Mouse (Mus musculus) forebrain, embryonic 14.5 days (tissue): ENCODE measurements at regions not wholly inside any gene's neighbourhood (a gene's known extent, or its start where the extent isn't known, plus 50 kb on each side); places are given as distances from the start of the nearest gene placed in this dataset.

ENCODE experiments used
- ATAC-seq: fragments of 200-750 bp; cut with Nextera tagmentation; 2 replicates; pipeline ENCODE4 v1.8.0; 2017; ENCODE audit warnings: mild to moderate bottlenecking, moderate library complexity
- DNase-seq: peaks from one replicate; pipeline ENCODE4 v3.0.0-alpha.2; 2015; ENCODE audit warnings: low spot score
- H3K27ac ChIP-seq: fragments of 300-500 bp; sonication (generic); 2 replicates; pipeline ENCODE4 v1.5.1; 2014; ENCODE audit warnings: low read depth, mild to moderate bottlenecking, control low read depth, low read length, moderate library complexity
- H3K27me3 ChIP-seq: fragments of 300-500 bp; sonication (generic); replicated peaks from 2 replicates; pipeline ENCODE4 v1.6.1; 2014; ENCODE audit warnings: low read length, control low read depth, mixed read lengths; ENCODE audit not compliant: control insufficient read depth, insufficient read depth
- H3K36me3 ChIP-seq: fragments of 300-500 bp; sonication (generic); 2 replicates; pipeline ENCODE4 v1.6.1; 2014; ENCODE audit warnings: low read length, control low read depth; ENCODE audit not compliant: control insufficient read depth, insufficient read depth
- H3K4me1 ChIP-seq: fragments of 300-500 bp; sonication (generic); 2 replicates; pipeline ENCODE4 v1.6.1; 2014; ENCODE audit warnings: antibody characterized with exemption, low read length, control low read depth; ENCODE audit not compliant: control insufficient read depth, insufficient read depth
- H3K4me2 ChIP-seq: fragments of 300-500 bp; sonication (generic); 2 replicates; pipeline ENCODE4 v1.6.1; 2014; ENCODE audit warnings: mild to moderate bottlenecking, control low read depth, low read length
- H3K4me3 ChIP-seq: fragments of 300-500 bp; sonication (generic); 2 replicates; pipeline ENCODE4 v1.5.1; 2014; ENCODE audit warnings: low read depth, low read length, control low read depth
- H3K9ac ChIP-seq: fragments of 300-500 bp; sonication (generic); 2 replicates; pipeline ENCODE4 v1.6.1; 2014; ENCODE audit warnings: mild to moderate bottlenecking, low read length, control low read depth, moderate library complexity
- H3K9me3 ChIP-seq: fragments of 300-500 bp; sonication (generic); replicated peaks from 2 replicates; pipeline ENCODE4 v1.6.1; 2016; ENCODE audit warnings: low read length, control low read depth, mixed read lengths; ENCODE audit not compliant: control insufficient read depth
- WGBS: fragments of 180-500 bp; shearing (Covaris S2); extraction: QIAGEN DNeasy Blood & Tissue Kit; methylation state at CpG from one replicate; pipeline ENCODE4 v1.1.7; 2014; 5-methylcytosine and 5-hydroxymethylcytosine counted together

- no peaks in the 10 kb centered on the region for H3K9me3 ChIP-seq
- H3K4me3 ChIP-seq: no peak overlapping the region
- peak overlapping the region; percentile 30; the same call in 1 of the 2 replicates for H3K4me2 ChIP-seq
- no peak overlapping the region for H3K9ac ChIP-seq
- no peak for ATAC-seq
- H3K4me1 ChIP-seq: 0 out of 2 replicates have a peak, but pooled peaks cover 6% of the 10 kb centered on the region
- WGBS: 56% methylated on average over 18 of the region's 18 CpGs
- DNase-seq: peak; percentile 35
- no peaks in the 10 kb centered on the region for H3K27me3 ChIP-seq
- no peak overlapping the region for H3K27ac ChIP-seq
- H3K36me3 ChIP-seq: no peaks in the 10 kb centered on the region
Measured at GRCm38 (mm10) chr3:149426023-149426759, 435.8 kb upstream of the Adgrl2 start.

GRCm38 (mm10) chr3:149424306-149424705, 434.0 kb upstream of the Adgrl2 start:
- H3K4me3 ChIP-seq: no peak overlapping the region
- H3K4me2 ChIP-seq: no peak overlapping the region
- ATAC-seq: no peak
- H3K27ac ChIP-seq: no peak overlapping the region
- no peak overlapping the region for H3K9ac ChIP-seq
- WGBS: 97% methylated on average over 1 of the region's 1 CpGs
- no peaks in the 10 kb centered on the region for H3K36me3 ChIP-seq
- no peaks in the 10 kb centered on the region for H3K9me3 ChIP-seq
- no peaks in the 10 kb centered on the region for H3K27me3 ChIP-seq
- 0 out of 2 replicates have a peak, but pooled peaks cover 6% of the 10 kb centered on the region for H3K4me1 ChIP-seq
- no peak for DNase-seq

GRCm38 (mm10) chr3:149423491-149423890, 433.1 kb upstream of the Adgrl2 start:
- Histone ChIP-seq H3K9ac (no peak overlapping the region), H3K4me1 (0 out of 2 replicates have a peak, but pooled peaks cover 6% of the 10 kb centered on the region), H3K4me3 (no peak overlapping the region), H3K27ac (no peak overlapping the region), H3K36me3 (no peaks in the 10 kb centered on the region), H3K27me3 (no peaks in the 10 kb centered on the region), H3K4me2 (no peak overlapping the region), H3K9me3 (no peaks in the 10 kb centered on the region)
- WGBS: 70% methylated on average over 9 of the region's 9 CpGs
- no peak for ATAC-seq
- no peak for DNase-seq

GRCm38 (mm10) chr3:149415081-149415480, 424.7 kb upstream of the Adgrl2 start:
- Histone ChIP-seq H3K27ac (no peak overlapping the region), H3K4me2 (no peak overlapping the region), H3K36me3 (no peaks in the 10 kb centered on the region), H3K4me1 (no peaks in the 10 kb centered on the region), H3K4me3 (no peak overlapping the region), H3K9me3 (no peaks in the 10 kb centered on the region), H3K27me3 (no peaks in the 10 kb centered on the region), H3K9ac (no peak overlapping the region)
- DNase-seq: no peak
- 93% methylated on average over 4 of the region's 4 CpGs for WGBS
- no peak for ATAC-seq

- WGBS: 86% methylated on average over 4 of the region's 4 CpGs
- no peaks in the 10 kb centered on the region for H3K36me3 ChIP-seq
- DNase-seq (no peak), ATAC-seq (no peak)
- no peak overlapping the region for H3K27ac ChIP-seq
- no peak overlapping the region for H3K4me3 ChIP-seq
- H3K9me3 ChIP-seq: no peaks in the 10 kb centered on the region
- no peaks in the 10 kb centered on the region for H3K27me3 ChIP-seq
- H3K4me1 ChIP-seq: no peaks in the 10 kb centered on the region
- no peak overlapping the region for H3K9ac ChIP-seq
- no peak overlapping the region for H3K4me2 ChIP-seq
Measured at GRCm38 (mm10) chr3:149413114-149413513, 422.8 kb upstream of the Adgrl2 start.

- 98% methylated on average over 2 of the region's 2 CpGs for WGBS
Measured at GRCm38 (mm10) chr3:149410518-149410917, 420.2 kb upstream of the Adgrl2 start.

GRCm38 (mm10) chr3:149408858-149409257, 418.5 kb upstream of the Adgrl2 start:
- Histone ChIP-seq H3K27ac (no peak overlapping the region), H3K36me3 (no peaks in the 10 kb centered on the region), H3K9ac (no peak overlapping the region), H3K27me3 (no peaks in the 10 kb centered on the region), H3K4me2 (no peak overlapping the region), H3K4me3 (no peak overlapping the region), H3K9me3 (no peaks in the 10 kb centered on the region), H3K4me1 (peaks cover 5% of the 10 kb centered on the region; the same call in 1 of the 2 replicates)
- ATAC-seq (no peak), DNase-seq (no peak)
- WGBS: 91% methylated on average over 3 of the region's 3 CpGs

More at GRCm38 (mm10) chr3:149410518-149410917, 420.2 kb upstream of the Adgrl2 start:
- Histone ChIP-seq H3K9ac (no peak overlapping the region), H3K9me3 (no peaks in the 10 kb centered on the region), H3K27me3 (no peaks in the 10 kb centered on the region), H3K27ac (no peak overlapping the region), H3K4me3 (no peak overlapping the region), H3K4me1 (peaks cover 5% of the 10 kb centered on the region; the same call in 1 of the 2 replicates), H3K4me2 (no peak overlapping the region), H3K36me3 (no peaks in the 10 kb centered on the region)
- DNase-seq (no peak), ATAC-seq (no peak)

- DNase-seq: peak; percentile 46
- no peaks in the 10 kb centered on the region for H3K9me3 ChIP-seq
- ATAC-seq: 0 out of 2 replicates have a peak, but pooled peaks have one; percentile 52
- H3K9ac ChIP-seq: no peak overlapping the region
- no peak overlapping the region for H3K4me2 ChIP-seq
- H3K36me3 ChIP-seq: no peaks in the 10 kb centered on the region
- H3K27me3 ChIP-seq: no peaks in the 10 kb centered on the region
- peaks cover 5% of the 10 kb centered on the region; the same call in 1 of the 2 replicates for H3K4me1 ChIP-seq
- H3K27ac ChIP-seq: no peak overlapping the region
- H3K4me3 ChIP-seq: no peak overlapping the region
- 16% methylated on average over 3 of the region's 3 CpGs for WGBS
Measured at GRCm38 (mm10) chr3:149405872-149406271, 415.5 kb upstream of the Adgrl2 start.

GRCm38 (mm10) chr3:149404691-149405090, 414.3 kb upstream of the Adgrl2 start:
- no peaks in the 10 kb centered on the region for H3K27me3 ChIP-seq
- no peak overlapping the region for H3K4me2 ChIP-seq
- H3K4me3 ChIP-seq: no peak overlapping the region
- H3K9me3 ChIP-seq: no peaks in the 10 kb centered on the region
- peaks cover 5% of the 10 kb centered on the region; the same call in 1 of the 2 replicates for H3K4me1 ChIP-seq
- H3K27ac ChIP-seq: no peak overlapping the region
- no peak for ATAC-seq
- DNase-seq: no peak
- no peaks in the 10 kb centered on the region for H3K36me3 ChIP-seq
- 90% methylated on average over 14 of the region's 14 CpGs for WGBS
- H3K9ac ChIP-seq: no peak overlapping the region
